Mouse (Mus musculus) CH12.LX (cell line): ENCODE data around the gene Ubash3b. TPM values are rescaled to one million over a fixed set of nuclear protein-coding genes. Genes with fewer than 3 reads are reported as not detected.

ENCODE experiments used
- DNase-seq: peaks from one replicate; pipeline ENCODE4 v3.0.0-alpha.2; 2013; ENCODE audit errors: extremely low read depth
- H3K27ac ChIP-seq: 2 replicates; pipeline ENCODE4 v1.5.1; 2012; ENCODE audit warnings: low read depth, mild to moderate bottlenecking, control low read depth, moderate library complexity; ENCODE audit not compliant: insufficient read depth
- H3K27me3 ChIP-seq: replicated peaks from 2 replicates; pipeline ENCODE3; 2012; ENCODE audit warnings: inconsistent platforms
- H3K36me3 ChIP-seq, 2 experiments: replicated peaks in 1 of 2; 2 replicates each; pipeline versions ENCODE3 to v1.6.1; 2012; ENCODE audit warnings: inconsistent platforms in 1 of 2, low read length in 1 of 2, mild to moderate bottlenecking in 1 of 2, mixed read lengths in 1 of 2, moderate library complexity in 1 of 2; ENCODE audit not compliant: control insufficient read depth in 1 of 2, insufficient read depth in 1 of 2
- H3K4me1 ChIP-seq, 2 experiments: 2 replicates each; pipeline ENCODE4 v1.6.1; 2012; ENCODE audit warnings: inconsistent platforms in 1 of 2, moderate library complexity in 1 of 2; ENCODE audit not compliant: insufficient read depth in 2 of 2, control insufficient read depth in 1 of 2
- H3K4me2 ChIP-seq: 2 replicates; pipeline ENCODE4 v1.6.1; 2012; ENCODE audit warnings: low read depth, mild to moderate bottlenecking, control low read depth; ENCODE audit not compliant: poor library complexity, insufficient read depth, severe bottlenecking
- H3K4me3 ChIP-seq, 3 experiments: fragments of 150-350 bp in 1 of 3; sonication (generic) in 1 of 3; replicated peaks in 1 of 3; 2 replicates each; pipeline versions ENCODE3 to v1.5.1; 2011 to 2012; ENCODE audit warnings: low read depth in 2 of 3, low read length in 2 of 3, mild to moderate bottlenecking in 2 of 3, moderate library complexity in 2 of 3, control low read depth in 1 of 3, improper control_type of control experiment in 1 of 3, inconsistent platforms in 1 of 3, mixed read lengths in 1 of 3; ENCODE audit not compliant: poor library complexity in 1 of 3
- H3K79me2 ChIP-seq: replicated peaks from 2 replicates; pipeline ENCODE4 v1.6.1; 2012; ENCODE audit warnings: mild to moderate bottlenecking, moderate library complexity; ENCODE audit not compliant: control insufficient read depth, poor library complexity, insufficient read depth, severe bottlenecking; ENCODE audit errors: extremely low read depth
- H3K9ac ChIP-seq: 2 replicates; pipeline ENCODE4 v1.6.1; 2012; ENCODE audit warnings: low read depth, mild to moderate bottlenecking, control low read depth, moderate library complexity; ENCODE audit not compliant: insufficient read depth
- H3K9me3 ChIP-seq: replicated peaks from 2 replicates; pipeline ENCODE3; 2012; ENCODE audit warnings: low read length, inconsistent platforms, mixed read lengths
- CHD2 ChIP-seq: IDR thresholded peaks from 2 replicates; pipeline ENCODE4 v1.6.1; 2011; ENCODE audit warnings: low read length, improper control_type of control experiment
- E2F4 ChIP-seq: IDR thresholded peaks from 2 replicates; pipeline ENCODE4 v1.6.1; 2011; ENCODE audit warnings: low read depth, low read length, improper control_type of control experiment; ENCODE audit not compliant: insufficient replicate concordance
- ELF1 ChIP-seq: IDR thresholded peaks from 2 replicates; pipeline ENCODE4 v1.6.1; 2014; ENCODE audit warnings: low read depth, mild to moderate bottlenecking, inconsistent platforms, low read length, improper control_type of control experiment
- EP300 ChIP-seq: IDR thresholded peaks from 2 replicates; pipeline ENCODE4 v1.6.1; 2011; ENCODE audit warnings: low read length, improper control_type of control experiment
- GABPA ChIP-seq: IDR thresholded peaks from 2 replicates; pipeline ENCODE4 v1.6.1; 2012; ENCODE audit warnings: low read depth, low read length, improper control_type of control experiment, inconsistent platforms; ENCODE audit not compliant: insufficient replicate concordance
- IRF4 ChIP-seq: IDR thresholded peaks from 2 replicates; pipeline ENCODE4 v1.6.1; 2014; ENCODE audit warnings: low read depth, mild to moderate bottlenecking, inconsistent platforms, low read length, improper control_type of control experiment
- JUN ChIP-seq: IDR thresholded peaks from 2 replicates; pipeline ENCODE4 v1.6.1; 2011; ENCODE audit warnings: low read depth, mild to moderate bottlenecking, low read length, improper control_type of control experiment, moderate library complexity; ENCODE audit not compliant: insufficient read depth
- KAT2A ChIP-seq: IDR thresholded peaks from 2 replicates; pipeline ENCODE4 v1.6.1; 2012; ENCODE audit warnings: low read length, improper control_type of control experiment, inconsistent platforms; ENCODE audit not compliant: insufficient replicate concordance
- MEF2A ChIP-seq: IDR thresholded peaks from 2 replicates; pipeline ENCODE4 v1.6.1; 2014; ENCODE audit warnings: low read depth, mild to moderate bottlenecking, inconsistent platforms, low read length, improper control_type of control experiment, borderline replicate concordance
- MYC ChIP-seq: IDR thresholded peaks from 2 replicates; pipeline ENCODE4 v1.6.1; 2011; ENCODE audit warnings: low read depth, mild to moderate bottlenecking, improper control_type of control experiment, low read length
- NELFE ChIP-seq: IDR thresholded peaks from 2 replicates; pipeline ENCODE4 v1.6.1; 2011; ENCODE audit warnings: low read depth, low read length, improper control_type of control experiment
- RCOR1 ChIP-seq: conservative IDR thresholded peaks from 2 replicates; pipeline ENCODE4 v1.6.1; 2012; ENCODE audit warnings: low read depth, mild to moderate bottlenecking, inconsistent platforms, low read length, improper control_type of control experiment
- SMC3 ChIP-seq: IDR thresholded peaks from 2 replicates; pipeline ENCODE4 v1.6.1; 2011; ENCODE audit warnings: low read depth, low read length, improper control_type of control experiment
- TBP ChIP-seq: conservative IDR thresholded peaks from 2 replicates; pipeline ENCODE4 v1.6.1; 2011; ENCODE audit warnings: low read depth, low read length, improper control_type of control experiment
- TCF12 ChIP-seq: IDR thresholded peaks from 2 replicates; pipeline ENCODE4 v1.6.1; 2014; ENCODE audit warnings: low read depth, mild to moderate bottlenecking, inconsistent platforms, low read length, improper control_type of control experiment
- UBTF ChIP-seq: IDR thresholded peaks from 2 replicates; pipeline ENCODE4 v1.6.1; 2012; ENCODE audit warnings: low read depth, mild to moderate bottlenecking, inconsistent platforms, low read length, improper control_type of control experiment, moderate library complexity
- USF2 ChIP-seq: conservative IDR thresholded peaks from 2 replicates; pipeline ENCODE4 v1.6.1; 2011; ENCODE audit warnings: low read depth, low read length, improper control_type of control experiment
- ZKSCAN1 ChIP-seq: IDR thresholded peaks from 2 replicates; pipeline ENCODE4 v1.6.1; 2012; ENCODE audit warnings: low read depth, inconsistent platforms, low read length, improper control_type of control experiment, borderline replicate concordance
- dilution Hi-C: fragments of 300-500 bp; cut with MboI; formaldehyde crosslinking; loops from 2 replicates; pipeline ENCODE4 v1.14.3; 2020; ENCODE audit warnings: low sequenced_read_pairs; ENCODE audit not compliant: extremely low pct_unique_long_range_greater_than_20kb, extremely low pct_ligation_motif_present
- in situ Hi-C: fragments of 300-500 bp; cut with MboI; formaldehyde crosslinking; loops from 3 replicates; pipeline ENCODE4 v1.14.3; 2019; ENCODE audit warnings: low sequenced_read_pairs, low pct_ligation_motif_present, low pct_unique_long_range_greater_than_20kb, mixed read lengths
- polyA plus RNA-seq: library from polyadenylated mRNA; unstranded; fragments of >175 nt; gene quantifications from 2 replicates; pipeline ENCODE4 v1.2.1, GENCODE M21; 2012; ENCODE audit warnings: low read depth; ENCODE audit not compliant: insufficient read length
- total RNA-seq, 2 experiments: library from RNA; depleted of rRNA; stranded (reverse); fragments of 300-350 nt in 1 of 2; fragments of >200 nt in 1 of 2; gene quantifications; 2 replicates each; pipeline ENCODE4 v1.2.3; 2012 to 2014

Ubash3b gene
- total and polyA plus RNA-seq, 3 experiments = 2.8 to 4.6 (median 4.2) TPM

- Histone ChIP-seq H3K4me1 (peaks cover 9 to 17% of the 10 kb centered on the region in 2 experiments), H3K27ac (no peak overlapping the region)
- no peak for TF ChIP-seq TBP
- no peak for TF ChIP-seq CHD2
- TF ChIP-seq JUN = no peak
- no peak for TF ChIP-seq NELFE
- TF ChIP-seq IRF4 = no peak
- no peak for TF ChIP-seq TCF12
- TF ChIP-seq MEF2A = no peak
- no peak for TF ChIP-seq KAT2A
- no peak for TF ChIP-seq ELF1
- TF ChIP-seq MYC = no peak
- no peak for TF ChIP-seq USF2
- TF ChIP-seq EP300 = no peak
- no peak for TF ChIP-seq SMC3
- TF ChIP-seq, all 38 proteins: peak for 0
- Histone ChIP-seq H3K27me3 (no peaks in the 10 kb centered on the region), H3K36me3 (no peaks in the 10 kb centered on the region), H3K9me3 (no peaks in the 10 kb centered on the region), H3K79me2 (no peaks in the 10 kb centered on the region), H3K4me3 (no peak overlapping the region), H3K9ac (no peak overlapping the region), H3K4me2 (no peak overlapping the region)
- in situ Hi-C loops = no loop called here
- DNase-seq = no peak
- dilution Hi-C loops = no loop called here
These were observed 26.4 kb upstream of the Ubash3b start for GRCm38 (mm10) chr9:41187939-41188338.

GRCm38 (mm10) chr9:41187498-41187897, 26.0 kb upstream of the Ubash3b start:
- Histone ChIP-seq H3K27ac (no peak overlapping the region), H3K9me3 (no peaks in the 10 kb centered on the region), H3K4me1 (peaks cover 6 to 13% of the 10 kb centered on the region in 2 experiments), H3K79me2 (no peaks in the 10 kb centered on the region), H3K9ac (no peak overlapping the region), H3K27me3 (no peaks in the 10 kb centered on the region), H3K36me3 (no peaks in the 10 kb centered on the region), H3K4me2 (no peak overlapping the region), H3K4me3 (no peak overlapping the region)
- DNase-seq = no peak
- in situ Hi-C loops (no loop called here), dilution Hi-C loops (no loop called here)
- TF ChIP-seq GABPA = no peak
- no peak for TF ChIP-seq RCOR1
- TF ChIP-seq TBP = no peak
- TF ChIP-seq ZKSCAN1 = no peak
- no peak for TF ChIP-seq SMC3
- no peak for TF ChIP-seq UBTF
- no peak for TF ChIP-seq E2F4
